Mouse (Mus musculus) CD4-positive, CD25-positive, alpha-beta regulatory T cell, adult 4 months (primary cell): Measurements from ENCODE around the gene Dennd6b. TPM values are rescaled to one million over a fixed set of nuclear protein-coding genes. Genes with fewer than 3 reads are reported as not detected.
A peak's percentile ranks its signal among the peaks of the same experiment; 100 is the strongest.

Source experiments
- ATAC-seq: one replicate; pipeline ENCODE4 v1.8.0; 2017
- polyA plus RNA-seq, 2 experiments: library from polyadenylated mRNA; unstranded; fragments of 100-300 nt; shearing (Covaris generic); gene quantifications; one replicate each; pipeline ENCODE4 v1.2.1; 2017

The Dennd6b gene
- polyA plus RNA-seq, 2 experiments from 2014 or later, result 13.5 to 18.4 TPM

- peak; percentile 83 for ATAC-seq
Observed at GRCm38 (mm10) chr15:89157954-89158353, 38.3 kb downstream of the Dennd6b start.

DNA sequence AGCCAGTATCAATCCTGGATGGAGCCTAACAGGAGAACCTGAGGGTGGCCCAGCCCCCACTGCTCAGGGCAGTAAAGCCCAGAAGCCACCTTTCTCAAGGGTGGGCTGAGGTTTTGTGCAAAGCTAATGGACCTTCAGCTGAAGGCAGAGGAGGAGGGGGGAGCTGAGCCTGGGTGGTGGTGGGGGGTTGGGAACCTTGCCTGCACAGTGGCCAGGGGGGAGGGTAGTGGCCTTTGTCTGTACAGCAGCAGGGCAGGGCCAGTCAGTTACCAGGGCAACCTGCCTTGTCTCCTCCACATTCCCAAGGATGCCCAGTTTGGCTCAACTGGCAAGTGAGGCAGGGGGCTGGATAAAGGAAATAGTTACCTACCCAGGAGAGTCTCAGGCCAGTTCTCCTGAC is 44.0 kb downstream of the Dennd6b start:
- no peak for ATAC-seq

- no peak for ATAC-seq
Observed at GRCm38 (mm10) chr15:89150041-89150390, 46.3 kb downstream of the Dennd6b start.

- peak; percentile 70 for ATAC-seq
Observed at GRCm38 (mm10) chr15:89149271-89150040, 46.8 kb downstream of the Dennd6b start, which contains the start of gene Mapk11. Mapk11 (minus strand) TSS chr15:89149628.

- ATAC-seq, result no peak
Observed at GRCm38 (mm10) chr15:89148496-89149270, 47.6 kb downstream of the Dennd6b start.

- no peak for ATAC-seq
Observed at GRCm38 (mm10) chr15:89147895-89148294, 48.4 kb downstream of the Dennd6b start.

- ATAC-seq, result no peak
Observed at GRCm38 (mm10) chr15:89147456-89147855, 48.8 kb downstream of the Dennd6b start.

- ATAC-seq, result peak; percentile 70
Observed at GRCm38 (mm10) chr15:89147024-89147423, 49.3 kb downstream of the Dennd6b start.

DNA sequence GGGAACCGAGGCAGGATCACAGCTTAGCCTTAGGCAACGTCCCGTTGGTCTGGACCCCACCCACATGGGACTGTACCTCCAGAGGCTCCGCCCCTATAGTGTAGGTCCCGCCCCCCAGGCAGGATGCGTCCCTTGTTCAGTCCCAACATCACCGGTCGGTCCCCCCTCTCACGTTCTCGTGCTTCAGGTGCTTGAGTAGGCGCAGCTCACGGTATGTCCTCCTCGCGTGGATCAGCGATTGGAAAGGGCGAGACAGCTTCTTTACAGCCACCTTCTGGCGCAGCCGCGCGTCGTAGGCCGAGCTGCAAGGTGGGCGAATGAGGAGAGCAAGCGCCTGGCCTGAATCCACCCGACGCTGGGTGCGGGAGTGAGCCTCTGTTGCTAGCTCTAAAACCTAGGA is 49.8 kb downstream of the Dennd6b start:
- peak; percentile 47 for ATAC-seq

- no peak for ATAC-seq
Observed at GRCm38 (mm10) chr15:89145813-89146350, 50.4 kb downstream of the Dennd6b start.

DNA sequence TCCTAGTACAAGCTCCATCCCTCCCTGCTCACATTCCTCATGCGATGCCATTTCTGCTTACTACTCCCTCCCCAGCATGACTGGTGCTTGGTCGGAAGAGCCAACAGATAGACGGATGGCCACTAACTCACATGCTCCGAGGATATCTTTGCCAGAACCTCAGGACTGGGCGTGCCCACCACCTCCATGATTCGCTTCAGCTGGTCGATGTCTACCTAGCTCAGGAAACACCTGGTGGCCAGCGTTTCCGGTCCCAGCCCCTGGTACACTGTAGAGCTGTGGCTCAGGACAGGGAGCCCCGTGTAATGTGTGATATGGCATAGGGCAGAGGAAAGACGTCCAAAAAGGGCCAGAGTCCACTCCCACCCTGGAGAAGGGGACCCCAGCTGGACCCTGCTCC is 51.3 kb downstream of the Dennd6b start:
- ATAC-seq, result no peak

DNA sequence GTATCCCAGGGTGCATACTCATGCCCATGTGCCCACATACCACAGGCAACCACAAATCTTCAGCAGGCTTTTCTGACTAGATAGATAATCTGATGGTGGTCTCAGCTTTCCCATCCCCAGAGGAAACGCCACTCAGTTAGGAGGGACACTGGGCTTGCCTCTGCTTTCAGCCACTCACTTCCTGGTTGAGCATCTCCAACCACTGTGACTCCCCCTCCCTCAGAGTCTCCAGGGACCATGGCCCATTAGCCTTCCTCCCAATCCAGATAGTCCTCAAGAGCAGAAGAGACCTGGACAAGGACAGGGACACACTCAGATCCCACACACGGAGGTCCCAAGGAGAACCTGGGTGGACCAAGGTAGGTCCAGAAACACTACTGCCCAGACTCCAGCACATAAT is 53.2 kb downstream of the Dennd6b start:
- ATAC-seq, result no peak

DNA sequence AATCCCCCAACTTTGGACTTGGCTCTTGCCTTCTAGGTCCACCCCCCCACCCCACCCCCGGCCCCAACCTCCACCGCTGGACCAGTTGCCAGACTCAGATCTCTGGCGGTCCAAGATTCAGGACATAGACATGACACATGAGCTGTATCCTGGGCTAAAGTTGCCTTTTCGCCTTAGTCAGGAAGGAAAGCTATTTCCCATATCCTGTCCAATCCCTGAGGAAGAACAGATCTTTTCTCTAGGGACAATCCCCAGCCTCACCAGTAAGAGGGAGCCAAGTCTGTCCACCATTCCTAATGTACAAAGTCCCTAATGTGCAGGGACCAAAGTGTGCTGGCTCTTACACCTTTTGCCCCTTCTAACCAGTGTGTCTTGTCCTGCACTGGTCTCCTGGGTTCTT is 54.4 kb downstream of the Dennd6b start:
- ATAC-seq, result no peak

DNA sequence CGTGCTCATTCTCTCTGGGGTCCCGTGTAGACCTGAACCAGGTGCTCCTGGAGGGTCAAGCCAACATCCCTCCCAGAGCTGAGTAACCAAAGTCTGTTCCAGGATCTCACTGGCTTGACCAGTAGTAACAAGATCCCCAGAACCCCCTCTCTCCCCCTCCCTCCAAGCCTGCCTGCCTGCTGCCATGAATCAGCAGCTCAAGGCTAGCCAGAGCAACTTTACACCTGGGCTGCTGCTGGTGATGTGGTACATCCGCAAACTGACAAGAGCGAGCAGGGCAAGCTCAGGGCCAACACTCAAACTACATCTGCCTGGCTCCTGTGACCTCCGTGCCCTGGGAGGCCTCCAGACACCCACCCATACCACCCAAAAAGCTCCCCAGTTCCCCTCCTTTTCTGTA is 54.9 kb downstream of the Dennd6b start:
- ATAC-seq, result no peak

DNA sequence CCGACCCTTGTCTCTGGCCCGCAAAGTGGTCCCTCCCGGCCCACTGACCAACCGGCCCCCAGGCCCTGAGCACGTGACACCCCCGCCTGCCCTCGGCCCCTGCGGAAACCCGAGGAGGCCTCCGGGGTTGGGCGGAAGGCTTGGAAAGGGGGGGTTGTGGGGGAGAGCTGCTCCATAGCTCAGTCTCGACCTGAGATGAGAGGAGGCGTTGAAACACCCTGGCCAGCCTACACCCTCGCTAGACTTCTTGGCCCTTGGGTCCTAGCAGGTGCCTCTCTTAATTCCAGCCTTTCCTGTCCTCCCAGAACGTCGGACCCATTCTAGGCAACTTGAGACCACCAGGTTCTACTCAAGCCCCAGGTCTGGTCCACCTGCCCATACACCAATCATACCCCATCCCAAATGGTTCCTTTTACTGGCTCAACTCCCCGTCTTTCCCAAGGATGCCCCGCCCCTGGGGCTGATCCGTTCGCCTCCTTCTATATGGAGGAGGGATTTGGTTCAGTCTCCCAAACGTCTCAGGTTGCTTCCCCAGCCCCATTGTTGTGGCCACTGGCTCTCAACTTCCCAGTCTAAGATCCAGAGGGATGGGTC is 55.5 kb downstream of the Dennd6b start, which contains the start of gene Mapk12:
Gene Mapk12, minus strand, starts transcription at position 45 of the 594 bp plus-strand sequence.
- ATAC-seq, result peak; percentile 58

DNA sequence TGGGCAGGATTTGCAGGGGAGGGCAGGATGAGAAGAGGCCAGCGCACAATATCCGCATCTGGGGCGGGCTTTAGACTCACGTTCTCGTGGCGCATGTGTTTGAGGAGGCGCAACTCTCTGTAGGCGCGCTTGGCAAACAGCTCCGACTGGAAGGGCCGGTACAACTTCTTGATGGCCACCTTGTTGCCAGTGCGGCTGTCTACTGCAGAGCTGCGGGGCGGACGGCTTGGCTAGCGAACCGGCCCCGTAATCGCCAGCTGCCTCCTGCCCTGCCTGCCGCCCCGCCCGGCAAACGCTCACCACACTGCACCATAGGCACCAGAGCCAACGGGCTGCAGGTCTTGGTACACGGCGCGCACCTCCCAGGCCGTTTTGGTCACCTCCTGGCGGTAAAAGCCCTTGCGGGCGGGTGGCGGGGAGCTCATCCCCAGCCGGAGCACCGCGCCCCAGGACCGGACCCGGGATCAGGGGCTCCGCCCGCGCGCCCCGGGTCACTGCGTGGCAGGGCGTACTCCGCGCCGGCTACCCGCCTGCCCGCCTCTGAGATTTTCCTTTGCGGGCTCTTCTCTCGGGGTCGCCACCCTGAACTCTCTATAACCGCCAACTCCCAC is 56.1 kb downstream of the Dennd6b start:
- peak; percentile 66 for ATAC-seq

DNA sequence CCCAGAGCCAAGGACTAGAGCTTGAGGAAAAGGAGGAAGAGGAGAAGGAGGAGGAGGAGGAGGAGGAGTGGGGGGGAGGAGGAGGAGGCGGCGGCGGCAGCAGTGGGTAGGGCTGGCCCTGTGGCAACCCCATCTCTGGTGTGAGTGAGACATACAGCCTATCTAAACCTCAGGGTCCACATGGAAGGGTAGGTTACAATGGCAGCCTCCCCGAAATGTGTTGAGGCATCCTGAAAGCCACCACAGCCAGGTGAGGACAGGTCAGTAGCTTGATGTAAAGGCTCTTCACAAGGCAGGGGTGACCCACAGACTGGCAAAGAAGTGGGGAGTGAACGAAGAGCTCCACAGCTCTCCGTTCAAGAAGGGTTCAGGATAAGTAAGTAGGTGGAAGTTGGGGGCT is 57.8 kb downstream of the Dennd6b start:
- no peak for ATAC-seq

DNA sequence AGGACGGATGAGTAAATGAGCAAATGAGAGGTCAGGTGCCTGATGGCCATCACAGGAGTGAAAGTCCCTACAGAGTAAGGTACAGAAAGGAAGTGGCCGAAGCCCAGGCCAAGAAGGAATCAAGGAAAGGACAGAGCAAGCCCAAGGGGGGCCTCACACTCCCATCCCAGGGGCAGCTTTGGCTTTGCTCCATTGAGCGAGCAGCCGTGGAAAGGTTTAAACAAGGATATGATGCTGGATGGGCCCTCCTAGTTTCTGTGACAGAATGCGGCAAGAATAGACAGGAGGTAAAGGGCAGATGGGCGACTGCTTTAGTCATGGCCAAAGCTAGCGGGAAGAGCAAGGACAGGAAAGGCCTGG is 58.3 kb downstream of the Dennd6b start:
- ATAC-seq, result no peak

DNA sequence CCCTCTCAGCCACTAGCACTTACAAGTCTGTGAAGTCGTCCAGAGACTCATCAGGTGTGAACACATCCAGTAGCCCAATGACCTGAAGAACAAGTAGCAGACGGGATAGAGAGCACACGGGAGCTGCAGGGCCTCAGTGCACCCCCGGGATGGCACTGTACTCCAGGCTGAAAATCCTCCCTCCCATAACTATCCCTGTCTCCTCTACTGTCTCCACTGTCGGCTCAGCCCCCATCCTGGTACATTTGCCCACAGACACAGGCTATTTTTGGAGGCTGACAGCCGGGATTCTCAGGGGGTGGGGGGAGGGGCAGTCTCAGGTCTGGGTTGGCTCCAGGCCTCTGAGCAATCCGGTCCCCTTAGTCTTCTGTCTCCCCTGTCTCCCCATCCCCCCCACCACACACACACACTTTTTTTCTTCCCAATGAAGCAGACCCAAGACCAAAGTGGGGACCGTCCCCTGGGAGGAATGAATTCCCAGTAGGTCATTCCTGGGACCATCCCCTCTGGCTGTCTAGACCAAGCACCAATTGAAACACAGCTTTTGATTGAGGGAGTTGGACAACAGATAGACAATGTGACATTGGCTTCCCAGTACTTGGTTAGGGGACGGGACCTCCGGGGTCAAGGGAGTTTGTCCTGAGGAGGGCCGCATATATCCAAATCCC is 58.8 kb downstream of the Dennd6b start:
- ATAC-seq, result no peak

- ATAC-seq, result no peak
Observed at GRCm38 (mm10) chr15:89136461-89137155, 59.7 kb downstream of the Dennd6b start.
